Mouse (Mus musculus) spleen, adult 2 months (tissue): ENCODE data around the gene Pitpnb.

Source experiments
- CTCF ChIP-seq: fragments of 200-500 bp; IDR thresholded peaks from 2 replicates; pipeline ENCODE4 v1.5.1; 2011; ENCODE audit warnings: mild to moderate bottlenecking, inconsistent platforms; ENCODE audit not compliant: insufficient read depth, insufficient read length, insufficient replicate concordance; ENCODE audit errors: extremely low read depth
- POLR2A ChIP-seq: fragments of 200-500 bp; IDR thresholded peaks from 2 replicates; pipeline ENCODE4 v1.6.1; 2011; ENCODE audit warnings: low read depth, low read length, inconsistent platforms

- no peak for TF ChIP-seq CTCF
- TF ChIP-seq POLR2A = no peak
Observed at GRCm38 (mm10) chr5:111417378-111418131, 87.0 kb downstream of the Pitpnb start.
